Mouse (Mus musculus): Measurements from ENCODE around the gene Fbxo42.

The Fbxo42 gene

DNA sequence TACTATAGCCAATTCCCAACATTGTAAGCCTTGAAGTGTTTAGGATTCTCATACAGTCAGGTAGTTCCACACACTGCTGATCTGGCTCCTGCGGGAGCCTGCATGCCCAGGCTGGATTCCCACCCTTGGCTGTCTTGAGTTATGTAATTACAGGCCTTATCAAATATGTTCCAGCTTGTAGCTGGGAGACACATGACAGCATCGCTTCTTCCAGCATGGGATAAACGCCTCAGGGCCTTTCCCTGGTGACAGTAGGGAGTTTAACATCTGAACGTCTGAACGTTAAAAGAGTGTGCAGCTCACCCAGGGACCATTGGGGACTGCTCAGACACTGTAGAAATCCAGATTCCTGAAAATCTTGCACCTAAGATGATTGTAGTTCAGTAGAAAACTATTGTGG, 28.1 kb downstream of the Fbxo42 start:
- no peak for DNase-seq (ENCODE audit: low spot score in 2 of 2)

DNA sequence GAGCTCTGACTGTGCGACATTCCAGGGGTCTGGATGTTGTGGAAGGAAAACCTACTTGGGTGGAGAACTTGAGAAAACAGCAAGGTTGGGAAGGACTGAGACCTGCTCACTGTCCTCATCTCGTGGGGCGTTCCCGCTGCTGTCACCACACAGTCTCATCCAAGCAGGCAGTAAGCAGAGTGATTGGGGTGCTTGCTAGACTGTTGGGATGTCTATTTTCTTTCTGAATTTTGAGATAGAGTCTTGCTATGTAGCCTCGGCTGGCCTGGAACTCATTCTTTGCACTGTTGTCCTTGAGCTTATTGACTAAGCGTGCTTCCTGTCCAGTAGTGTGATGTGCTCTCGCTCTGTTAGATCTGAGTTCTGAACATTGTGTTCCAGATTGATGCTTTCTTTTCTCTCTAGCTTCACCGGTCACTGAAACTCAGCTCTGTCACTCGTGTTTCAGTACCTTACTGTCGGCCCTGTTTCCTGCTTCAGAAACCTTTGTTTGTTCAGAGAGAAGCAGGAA, 28.7 kb downstream of the Fbxo42 start:
- DNase-seq (ENCODE audit: low spot score in 2 of 2) = no peak

DNA sequence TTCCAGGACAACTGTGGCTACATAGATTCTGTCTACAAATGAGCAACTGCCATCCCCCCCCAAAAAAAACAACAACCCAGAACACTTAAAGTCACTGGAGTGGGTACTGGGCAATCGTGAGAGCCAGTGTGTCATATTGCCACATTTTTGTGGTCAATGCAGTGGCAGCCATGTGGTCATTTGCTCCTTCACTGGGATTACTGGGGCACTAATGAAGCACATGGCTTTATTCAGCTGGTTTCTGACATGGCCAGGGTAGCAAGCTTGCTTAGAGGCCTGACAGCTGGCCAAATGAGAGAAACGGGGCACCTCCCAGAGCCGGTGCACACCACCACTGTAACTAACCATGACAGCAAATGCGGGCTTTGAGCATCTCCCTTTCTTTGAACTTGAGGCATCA, 30.8 kb downstream of the Fbxo42 start:
- no peak for DNase-seq (ENCODE audit: low spot score in 2 of 2)

DNA sequence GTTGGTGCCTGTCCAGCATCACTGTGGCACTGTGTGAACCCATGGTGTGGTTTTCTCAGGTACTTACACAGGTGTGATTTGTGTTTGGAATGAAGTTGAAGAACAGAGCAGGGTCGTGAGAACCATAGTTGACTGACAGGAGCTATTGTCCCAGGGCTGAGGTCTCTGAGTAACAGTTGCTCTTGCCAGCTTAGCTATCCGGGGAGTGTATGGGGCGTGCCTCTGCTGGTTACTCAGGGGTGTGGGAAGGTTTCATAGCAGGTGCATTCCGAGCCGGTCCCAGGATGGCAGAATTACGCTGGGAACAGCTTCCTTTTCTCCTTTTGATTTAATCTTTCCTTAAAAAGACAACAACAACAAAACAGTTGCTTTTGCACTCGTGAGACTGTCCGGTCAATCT, 33.1 kb downstream of the Fbxo42 start:
- no peak for DNase-seq (ENCODE audit: low spot score in 2 of 2)

DNA sequence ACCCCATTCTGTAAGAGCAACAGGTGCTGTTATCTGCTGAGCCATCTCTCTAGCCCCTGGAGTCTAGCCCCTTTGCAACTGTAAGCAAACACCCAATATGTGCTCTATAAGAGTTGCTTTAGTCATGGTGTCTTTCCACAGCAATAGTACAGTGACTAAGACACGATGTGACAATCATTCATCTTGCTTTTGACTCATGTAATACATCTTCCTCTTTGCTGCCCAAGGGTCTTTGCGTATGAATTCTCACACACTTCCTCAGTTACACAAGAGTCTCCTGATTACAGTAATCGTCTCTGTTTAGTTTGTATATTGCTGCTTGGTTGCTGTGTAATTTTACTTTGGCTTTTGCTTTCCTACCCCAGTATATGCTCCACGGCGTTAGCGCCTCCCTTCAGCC, 34.3 kb downstream of the Fbxo42 start:
- no peak for DNase-seq (ENCODE audit: low spot score in 2 of 2)

DNA sequence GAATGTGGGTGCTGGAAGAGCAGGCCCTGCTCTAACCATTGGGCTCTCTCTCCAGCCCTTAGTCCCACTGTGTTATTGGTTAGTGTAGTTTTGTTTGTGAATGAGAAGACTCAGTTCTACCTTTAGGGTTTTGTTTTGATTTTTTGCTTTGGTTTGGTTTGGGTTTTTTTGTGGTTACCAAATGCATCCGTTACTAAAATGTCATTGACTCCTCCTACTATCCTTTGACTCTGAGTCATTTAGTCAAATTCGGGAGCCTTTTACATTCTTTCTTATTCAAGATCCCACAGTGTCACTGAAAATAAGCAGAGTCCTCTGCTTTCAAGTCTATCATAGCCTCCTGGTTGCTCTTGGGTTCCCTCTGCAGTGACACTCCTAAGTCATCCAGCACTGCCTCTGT, 36.2 kb downstream of the Fbxo42 start:
- DNase-seq (ENCODE audit: low spot score in 2 of 2) = no peak

DNA sequence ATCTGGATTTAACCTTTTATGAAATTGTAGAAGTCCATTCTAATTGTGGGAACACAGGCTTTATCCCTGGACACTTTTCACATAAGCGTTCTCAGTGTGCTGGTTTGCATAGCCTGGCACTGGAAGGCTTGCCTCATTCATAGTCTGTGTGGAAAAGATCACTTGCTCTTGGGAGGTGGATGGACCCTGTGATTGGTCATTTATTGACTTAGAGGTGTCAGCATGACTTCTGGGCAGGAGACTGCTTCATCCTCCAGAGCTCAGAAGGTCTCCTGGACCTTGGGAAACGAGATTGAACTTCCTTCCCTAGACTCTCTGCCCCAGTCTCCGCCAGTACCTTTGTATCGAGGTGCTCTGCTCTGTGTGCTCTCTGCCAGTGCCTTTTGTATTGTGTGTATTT, 36.7 kb downstream of the Fbxo42 start:
- no peak for DNase-seq (ENCODE audit: low spot score in 2 of 2)

DNA sequence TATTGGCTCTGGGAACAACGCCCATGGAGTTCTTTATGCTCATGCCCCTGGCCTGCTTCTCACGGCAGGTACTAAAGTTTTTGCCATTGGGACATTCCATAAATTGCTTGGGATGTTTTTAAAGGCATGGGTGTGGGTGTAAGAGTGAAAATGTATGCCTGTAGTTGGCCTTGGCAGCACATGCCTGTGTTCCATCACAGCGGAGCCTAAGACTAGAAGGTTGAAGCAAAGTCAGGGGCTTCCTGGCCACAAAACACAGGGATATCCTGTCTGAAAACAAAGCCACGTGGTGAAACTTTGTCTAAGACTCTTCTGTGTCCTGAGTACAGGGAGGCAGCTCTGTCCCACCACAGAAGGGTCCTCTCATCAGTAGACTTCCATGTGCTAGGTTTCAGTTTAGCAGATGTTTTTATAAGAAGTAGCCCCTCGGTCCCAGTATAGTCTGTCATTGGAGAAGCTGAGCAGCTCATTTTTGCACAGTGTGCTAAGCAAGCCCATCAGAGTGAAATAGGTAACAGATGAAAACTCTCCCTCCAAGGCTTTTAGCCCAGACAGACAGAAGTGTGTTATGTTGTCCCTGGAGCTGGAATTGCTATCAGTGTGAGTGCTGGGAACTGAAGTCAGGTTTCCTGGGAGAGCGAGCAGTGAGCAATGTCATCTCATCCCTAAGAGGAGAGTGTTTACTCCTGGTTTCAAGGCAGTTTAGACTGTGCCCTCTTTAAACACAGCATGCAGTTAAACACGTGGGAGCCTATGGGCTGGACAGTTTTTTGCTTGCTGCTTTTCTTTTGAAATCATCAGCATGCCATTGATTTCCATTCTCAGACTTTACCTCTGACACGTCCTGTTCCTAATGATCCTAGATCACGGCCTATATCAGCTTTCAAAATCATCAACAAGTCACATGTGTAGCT, 39.5 kb downstream of the Fbxo42 start:
- DNase-seq (ENCODE audit: low spot score in 2 of 2) = no peak

DNA sequence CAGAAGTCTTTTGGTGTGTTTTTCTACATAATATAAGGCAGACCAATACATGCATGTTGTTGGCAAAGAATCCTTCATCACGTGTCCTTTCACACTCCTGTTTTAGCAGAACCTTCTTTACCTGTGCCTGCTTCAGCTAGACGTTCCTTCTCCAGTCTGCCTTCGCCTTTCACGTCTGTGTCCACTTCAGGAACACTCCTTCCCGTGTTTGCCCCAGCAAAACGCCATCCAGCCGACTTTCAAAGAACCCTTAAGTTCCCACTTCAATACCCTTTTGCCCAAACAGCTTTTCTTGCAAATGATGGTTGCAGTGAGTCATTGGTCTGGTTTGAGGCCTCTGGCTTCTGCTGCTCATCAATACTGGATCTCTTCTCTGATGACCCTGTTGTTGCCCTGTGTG, 43.6 kb downstream of the Fbxo42 start:
- DNase-seq (ENCODE audit: low spot score in 2 of 2) = no peak

DNA sequence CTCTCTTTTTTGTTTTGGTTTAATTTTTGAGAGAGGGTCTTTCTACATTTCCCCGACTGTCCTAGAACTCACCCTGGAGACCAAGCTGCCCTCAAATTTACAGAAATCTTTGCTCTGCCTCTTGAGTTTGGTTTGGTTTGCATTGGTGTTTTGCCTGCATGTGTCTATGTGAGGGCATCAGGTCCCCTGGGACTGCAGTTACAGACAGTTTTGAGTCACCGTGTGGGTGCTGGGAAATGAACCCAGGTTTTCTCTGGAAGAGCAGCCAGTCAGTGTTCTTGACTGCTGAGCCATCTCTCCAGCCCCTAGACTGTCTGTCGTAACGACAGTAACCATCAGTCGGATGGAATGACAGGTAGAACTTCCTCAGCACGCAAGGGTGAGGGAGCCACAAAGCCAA, 46.8 kb downstream of the Fbxo42 start:
- no peak for DNase-seq (ENCODE audit: low spot score in 2 of 2)

DNA sequence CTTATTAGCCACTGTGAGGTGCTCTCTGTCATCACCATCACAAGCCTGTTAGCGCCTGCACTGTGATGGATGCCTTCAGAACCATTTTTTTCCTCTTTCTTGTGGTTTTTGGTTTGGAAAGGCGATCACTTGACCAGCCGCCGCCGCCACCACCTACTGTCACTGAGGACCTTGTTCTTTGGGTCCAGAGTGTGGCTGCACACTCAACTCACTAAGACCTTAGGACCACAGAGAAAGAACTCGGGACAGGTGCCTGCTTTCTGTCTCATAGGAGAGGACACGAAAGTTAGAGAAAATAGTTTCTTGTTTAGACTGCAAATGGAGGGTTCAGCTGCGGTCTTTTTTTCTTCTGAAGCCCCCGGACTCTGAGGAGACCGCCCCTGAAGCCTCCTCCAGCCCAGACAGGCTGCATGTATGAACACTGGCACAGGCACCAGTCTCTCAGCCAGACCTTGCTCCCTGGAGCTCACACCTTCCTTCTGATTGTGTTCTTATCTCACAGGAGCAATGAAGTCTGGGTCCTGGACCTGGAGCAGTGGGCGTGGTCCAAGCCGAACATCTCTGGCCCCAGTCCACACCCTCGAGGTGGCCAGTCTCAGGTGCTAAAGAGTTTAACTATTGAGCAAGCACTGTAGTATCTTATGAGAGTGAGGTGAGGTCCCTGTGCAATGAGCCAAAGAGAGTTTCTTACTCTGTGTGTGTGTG, 49.4 kb downstream of the Fbxo42 start:
- no peak for DNase-seq (ENCODE audit: low spot score in 2 of 2)

DNA sequence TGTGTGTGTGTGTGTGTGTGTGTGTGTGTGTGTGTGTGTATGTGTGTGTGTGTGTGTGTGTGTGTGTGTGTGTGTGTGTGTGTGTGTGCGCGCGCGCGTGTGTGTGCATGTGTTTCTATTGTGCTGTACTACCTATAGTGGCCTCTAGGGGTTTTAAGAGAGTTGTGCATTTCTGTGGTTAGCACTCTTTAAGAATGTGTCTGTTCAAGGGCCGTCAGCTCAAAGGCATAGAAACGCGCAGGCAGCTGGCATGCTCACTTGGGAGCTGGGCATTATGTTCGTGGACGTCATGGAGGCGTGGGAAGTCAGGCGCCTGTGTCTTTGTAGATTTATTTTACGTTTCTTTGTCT, 49.9 kb downstream of the Fbxo42 start:
- DNase-seq (ENCODE audit: low spot score in 2 of 2) = no peak

DNA sequence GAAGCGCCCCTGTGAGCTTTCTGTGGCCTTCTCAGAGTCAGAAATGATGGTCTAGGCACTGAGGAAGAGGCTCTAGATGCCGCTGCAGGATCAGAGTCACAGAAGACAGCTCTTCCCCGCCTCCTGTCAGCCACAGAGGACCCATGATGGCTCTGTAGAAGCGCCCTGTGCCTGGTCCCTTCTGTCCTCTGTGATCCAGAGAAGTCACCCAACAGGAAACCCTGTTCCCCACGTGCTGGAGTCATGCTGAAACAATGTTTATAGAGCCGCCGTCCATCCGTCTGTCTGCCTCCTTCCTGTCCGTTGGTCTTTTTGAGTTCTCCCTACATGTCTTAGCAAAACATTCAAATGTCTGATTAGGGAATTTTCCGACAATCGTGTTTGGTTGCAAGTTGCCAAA, 53.2 kb downstream of the Fbxo42 start:
- no peak for DNase-seq (ENCODE audit: low spot score in 2 of 2)

DNA sequence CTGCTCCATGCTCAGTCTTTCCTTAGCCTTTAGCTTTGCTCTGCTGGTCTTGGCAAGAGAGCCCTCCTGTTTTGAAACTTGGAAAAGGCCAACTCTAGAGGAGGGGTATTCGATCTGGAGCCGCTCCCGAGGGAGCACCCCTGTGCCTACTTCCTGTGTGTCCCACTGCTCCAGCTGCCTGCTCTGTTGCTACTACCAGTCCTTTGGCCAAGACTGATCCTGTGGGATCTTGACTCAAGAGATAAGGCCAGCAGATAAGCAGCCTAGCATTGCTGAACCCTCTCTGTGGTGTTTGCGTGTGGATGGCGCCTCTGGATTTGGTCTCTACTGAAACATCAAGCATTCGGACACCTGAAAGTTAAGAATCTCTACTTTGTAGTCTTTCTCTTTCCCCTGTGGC, 54.5 kb downstream of the Fbxo42 start:
- DNase-seq (ENCODE audit: low spot score in 2 of 2) = no peak

DNA sequence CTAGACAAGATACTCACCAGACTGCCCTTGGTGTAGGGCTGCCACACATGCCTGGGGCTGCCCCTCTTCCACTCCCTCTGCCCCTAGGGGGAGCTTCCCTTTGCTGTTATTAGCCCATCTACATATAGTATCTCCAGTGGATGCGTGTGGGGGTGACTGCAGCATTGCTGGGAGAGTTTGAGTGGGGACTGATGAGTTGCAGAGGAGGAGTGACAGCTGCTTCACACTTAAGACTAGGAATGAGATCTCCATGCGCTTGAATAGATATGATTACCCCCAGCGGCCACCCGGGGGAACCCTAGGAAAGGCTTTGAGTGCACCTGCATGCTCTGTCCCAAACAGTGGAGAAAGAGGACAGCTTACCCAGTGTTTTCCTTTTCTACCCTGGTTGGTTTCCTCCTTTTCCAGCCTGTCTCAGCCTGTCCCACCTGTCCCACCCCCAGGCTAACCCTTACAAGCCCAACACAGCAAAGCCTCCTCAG, 56.9 kb downstream of the Fbxo42 start:
- peak; percentile 30 to 55 for DNase-seq (ENCODE audit: low spot score in 2 of 2)

DNA sequence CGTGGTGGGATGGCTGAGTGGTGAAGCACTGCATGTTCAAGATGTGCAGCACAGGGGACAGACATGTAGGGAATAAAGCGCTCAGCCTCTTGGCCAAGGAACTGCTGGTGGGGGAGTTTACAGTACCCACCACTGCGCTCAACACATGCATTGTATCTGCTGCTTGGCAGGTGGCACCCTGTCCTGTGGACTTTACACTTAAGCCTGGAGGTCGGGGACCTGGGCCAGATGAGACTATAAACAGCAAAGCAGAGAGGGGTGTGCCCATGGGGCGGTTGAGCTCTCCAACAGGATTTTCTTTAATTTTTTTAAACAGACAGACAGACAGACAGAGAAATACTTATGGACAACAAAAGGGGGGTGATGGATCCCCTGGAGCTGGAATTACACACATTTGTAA, 59.4 kb downstream of the Fbxo42 start:
- no peak for DNase-seq (ENCODE audit: low spot score in 2 of 2)

DNA sequence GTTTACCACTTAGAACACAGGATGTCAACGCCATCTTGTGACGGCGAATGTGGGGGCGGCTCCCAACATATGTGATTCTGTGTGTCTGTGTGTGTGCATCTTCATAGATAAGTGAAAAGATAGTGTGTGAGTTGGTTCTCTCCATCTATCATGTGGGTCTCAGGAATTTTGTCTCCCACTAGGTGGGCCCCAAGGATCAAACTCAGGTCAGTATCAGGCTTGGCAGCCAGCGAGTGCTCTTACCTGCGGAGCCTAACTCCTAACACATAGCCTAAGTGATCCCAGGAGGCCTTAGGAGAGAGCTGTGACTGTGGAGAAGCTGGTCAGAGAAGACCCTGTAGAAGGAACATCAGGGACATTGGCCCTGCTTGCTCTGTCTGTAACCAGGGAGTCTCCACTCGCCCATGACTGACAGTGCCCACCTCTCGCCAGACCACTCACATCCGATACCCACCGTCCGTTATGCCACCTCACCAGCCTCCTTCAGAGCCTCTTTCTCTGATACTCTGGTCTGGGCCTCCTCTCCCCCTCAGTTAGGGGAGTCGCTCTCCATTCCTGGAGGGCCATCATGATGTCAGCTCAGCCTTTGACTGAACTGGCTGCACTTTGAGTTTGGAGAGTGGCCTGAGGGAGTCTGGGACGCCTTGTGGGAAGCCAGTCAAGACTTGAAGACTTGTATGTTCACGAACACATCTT, 63.0 kb downstream of the Fbxo42 start:
- DNase-seq (ENCODE audit: low spot score in 2 of 2) = no peak

DNA sequence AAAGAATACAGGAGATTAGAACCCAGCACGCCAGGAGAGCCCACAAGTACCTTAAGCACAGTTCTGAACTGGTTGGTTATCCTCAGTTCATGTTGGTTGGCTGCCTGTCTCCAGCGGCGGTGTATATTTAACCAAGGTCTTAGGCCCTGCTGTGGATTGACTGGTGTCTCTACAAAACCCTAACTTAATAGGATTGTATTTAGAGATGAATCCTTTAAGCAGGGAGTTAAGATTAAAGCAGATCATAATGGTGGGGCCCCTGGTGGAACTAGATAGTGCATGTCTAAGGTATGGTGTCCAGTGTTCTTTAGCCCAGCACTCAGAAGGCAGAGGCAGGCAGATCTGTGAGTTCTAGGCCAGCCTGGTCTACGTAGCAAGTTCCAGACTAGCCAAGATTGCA, 63.9 kb downstream of the Fbxo42 start:
- no peak for DNase-seq (ENCODE audit: low spot score in 2 of 2)

DNA sequence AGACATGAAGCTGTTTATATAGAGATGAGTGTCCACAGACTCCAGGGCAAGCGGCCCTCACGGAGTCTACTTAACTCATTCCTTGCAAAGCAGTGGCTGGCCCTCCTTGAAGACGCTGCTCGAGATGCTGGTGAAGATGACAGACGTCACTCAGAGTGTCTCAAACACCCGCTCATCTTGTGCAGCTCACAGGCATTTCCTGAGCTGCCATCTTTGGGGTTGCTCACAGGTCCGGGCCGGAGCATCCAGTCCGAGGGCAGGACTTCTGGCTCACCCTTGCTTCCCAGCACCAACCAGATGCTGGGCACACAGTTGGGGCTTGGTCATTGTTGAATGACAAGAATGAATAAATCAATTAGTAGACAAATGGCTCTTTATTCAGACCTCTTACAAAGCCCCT, 65.2 kb downstream of the Fbxo42 start:
- no peak for DNase-seq (ENCODE audit: low spot score in 2 of 2)

DNA sequence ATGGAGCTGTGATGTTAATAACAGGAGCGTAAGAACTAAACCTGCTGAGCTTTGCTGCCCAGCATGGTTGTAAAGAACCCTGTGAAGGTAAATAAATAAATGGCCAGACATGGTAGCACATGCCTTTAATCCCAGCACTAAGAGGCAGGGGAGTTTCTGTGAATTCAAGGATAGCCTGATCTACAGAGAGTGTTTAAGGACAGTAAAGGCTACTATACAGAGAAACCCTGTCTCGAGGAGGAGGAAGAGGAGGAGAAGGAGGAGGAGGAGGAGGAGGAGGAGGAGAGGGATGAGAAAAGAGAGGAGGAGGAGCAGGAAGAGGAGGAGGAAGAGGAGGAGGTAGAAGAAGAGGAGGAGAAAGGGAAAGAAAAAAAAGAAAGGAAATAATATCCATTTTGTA, 65.6 kb downstream of the Fbxo42 start:
- no peak for DNase-seq (ENCODE audit: low spot score in 2 of 2)

DNA sequence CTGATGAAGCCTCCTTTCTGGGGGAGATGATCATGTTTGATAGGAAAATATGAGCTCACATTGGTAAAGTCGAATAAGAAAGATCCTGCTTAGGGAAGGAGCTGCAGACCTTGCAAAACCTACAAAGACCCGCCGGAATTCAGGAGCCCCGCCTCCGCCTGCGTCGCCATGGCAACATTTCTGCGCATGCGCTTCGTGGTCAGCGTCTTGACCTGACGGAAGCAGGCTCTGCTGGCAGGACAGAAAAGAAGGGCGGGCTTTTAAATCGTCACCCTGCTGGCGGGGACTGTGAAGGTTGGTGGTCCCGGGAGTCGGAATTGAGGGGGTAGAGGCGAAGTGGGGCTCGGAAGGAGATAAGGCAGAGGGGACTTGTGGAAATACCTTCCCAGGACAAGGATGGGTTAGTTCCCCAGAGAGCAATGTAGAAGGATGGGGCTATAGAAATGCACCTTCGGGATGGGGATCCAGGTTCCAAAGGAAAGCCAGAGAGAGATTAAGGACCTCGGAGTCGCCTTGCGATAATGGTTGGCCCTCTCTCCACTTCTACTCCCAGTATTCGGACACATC, 66.1 kb downstream of the Fbxo42 start, which contains the start of gene Rsg1:
Rsg1 (plus strand) TSS at position 187 of the 567 bp plus-strand sequence.
- DNase-seq (ENCODE audit: low spot score in 2 of 2) = peak; percentile 96 to 98

DNA sequence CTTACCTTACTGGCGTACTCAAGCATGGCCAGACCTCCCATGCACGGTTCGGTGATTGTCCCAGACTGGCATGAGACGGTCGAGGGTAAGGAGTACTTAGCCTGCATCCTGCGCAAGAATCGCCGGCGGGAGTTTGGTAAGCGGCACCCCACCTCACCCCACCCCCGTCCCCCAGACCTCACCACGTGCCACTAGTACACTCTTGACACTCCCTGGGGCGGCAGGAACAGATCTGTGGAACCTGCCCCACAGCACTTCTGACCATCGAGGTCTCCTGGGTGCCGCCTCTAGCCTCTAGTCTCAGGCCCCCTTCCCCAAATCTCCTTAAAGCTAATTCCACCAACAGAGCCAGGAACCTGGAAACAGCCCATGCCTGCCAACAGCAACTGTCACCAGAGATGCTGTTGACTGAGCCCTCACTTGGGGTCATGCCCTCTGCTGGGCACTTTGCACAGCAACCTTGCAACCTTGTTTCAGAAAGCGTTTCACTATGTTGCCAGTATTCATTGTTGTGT, 66.7 kb downstream of the Fbxo42 start:
- no peak for DNase-seq (ENCODE audit: low spot score in 2 of 2)

Measured in right cerebral cortex, adult 2 months (tissue).